Mouse (Mus musculus) neural tube, embryonic 15.5 days (tissue): Measurements from ENCODE around the gene Spag5. TPM values are rescaled to one million over a fixed set of nuclear protein-coding genes. Genes with fewer than 3 reads are reported as not detected.

Source experiments
- ATAC-seq: fragments of 200-750 bp; cut with Nextera tagmentation; 2 replicates; pipeline ENCODE4 v1.8.0; 2017; ENCODE audit warnings: mild to moderate bottlenecking, moderate TSS enrichment, moderate library complexity; ENCODE audit not compliant: low FRiP score
- H3K27ac ChIP-seq: fragments of 300-500 bp; sonication (generic); replicated peaks from 2 replicates; pipeline ENCODE4 v1.5.1; 2015; ENCODE audit warnings: mild to moderate bottlenecking, inconsistent platforms
- H3K27me3 ChIP-seq: fragments of 300-500 bp; sonication (generic); replicated peaks from 2 replicates; pipeline ENCODE4 v1.6.1; 2015; ENCODE audit warnings: inconsistent platforms
- H3K36me3 ChIP-seq: fragments of 300-500 bp; sonication (generic); 2 replicates; pipeline ENCODE4 v1.6.1; 2015; ENCODE audit warnings: inconsistent platforms
- H3K4me1 ChIP-seq: fragments of 300-500 bp; sonication (generic); 2 replicates; pipeline ENCODE4 v1.6.1; 2015; ENCODE audit warnings: inconsistent platforms
- H3K4me2 ChIP-seq: fragments of 300-500 bp; sonication (generic); 2 replicates; pipeline ENCODE4 v1.6.1; 2015; ENCODE audit warnings: inconsistent platforms, mild to moderate bottlenecking, moderate library complexity
- H3K4me3 ChIP-seq: fragments of 300-500 bp; sonication (generic); replicated peaks from 2 replicates; pipeline ENCODE4 v1.5.1; 2015; ENCODE audit warnings: mild to moderate bottlenecking, inconsistent platforms
- H3K9ac ChIP-seq: fragments of 300-500 bp; sonication (generic); replicated peaks from 2 replicates; pipeline ENCODE4 v1.6.1; 2015; ENCODE audit warnings: mild to moderate bottlenecking, inconsistent platforms
- H3K9me3 ChIP-seq: fragments of 300-500 bp; sonication (generic); replicated peaks from 2 replicates; pipeline ENCODE4 v1.6.1; 2016; ENCODE audit warnings: inconsistent platforms
- WGBS: fragments of 180-500 bp; shearing (Covaris S2); methylation state at CpG from one replicate; pipeline ENCODE4 v1.1.7; 2015; ENCODE audit warnings: mixed read lengths; 5-methylcytosine and 5-hydroxymethylcytosine counted together
- polyA plus RNA-seq: library from polyadenylated mRNA; unstranded; fragments of >200 nt; fragmentation: Nextera tagmentation; extraction: Ambion mirVana; gene quantifications from 2 replicates; pipeline ENCODE4 v1.2.1, GENCODE M21; 2015

Spag5 gene
- polyA plus RNA-seq, 1 experiment from 2014 or later: 6.5 TPM

- 56% methylated on average over 8 of the region's 8 CpGs for WGBS
- Histone ChIP-seq H3K4me1 (peaks cover 35% of the 10 kb centered on the region), H3K4me3 (peak overlapping the region; percentile 74; the same call in 1 of the 2 replicates), H3K27me3 (no peaks in the 10 kb centered on the region), H3K9ac (peak overlapping the region; percentile 27), H3K27ac (0 out of 2 replicates have a peak overlapping the region, but pooled peaks have one; percentile 29), H3K36me3 (peaks cover 29% of the 10 kb centered on the region), H3K9me3 (no peaks in the 10 kb centered on the region), H3K4me2 (peak overlapping the region; percentile 78)
- ATAC-seq: no peak
Observed at GRCm38 (mm10) chr11:78344890-78345715, 43.8 kb downstream of the Spag5 start.

GRCm38 (mm10) chr11:78345801-78346200 lies 44.5 kb downstream of the Spag5 start:
- Histone ChIP-seq H3K4me1 (peaks cover 35% of the 10 kb centered on the region), H3K9ac (peak overlapping the region; percentile 27; the same call in 1 of the 2 replicates), H3K4me2 (no peak overlapping the region), H3K36me3 (peaks cover 23% of the 10 kb centered on the region), H3K27ac (no peak overlapping the region), H3K4me3 (no peak overlapping the region), H3K27me3 (no peaks in the 10 kb centered on the region), H3K9me3 (no peaks in the 10 kb centered on the region)
- ATAC-seq: no peak
- 80% methylated on average over 7 of the region's 7 CpGs for WGBS

GRCm38 (mm10) chr11:78346326-78347069 lies 45.2 kb downstream of the Spag5 start:
- no peak overlapping the region for H3K9ac ChIP-seq
- no peak overlapping the region for H3K4me3 ChIP-seq
- WGBS: 94% methylated on average over 6 of the region's 6 CpGs
- H3K27me3 ChIP-seq: no peaks in the 10 kb centered on the region
- H3K4me2 ChIP-seq: no peak overlapping the region
- H3K27ac ChIP-seq: no peak overlapping the region
- no peaks in the 10 kb centered on the region for H3K9me3 ChIP-seq
- H3K36me3 ChIP-seq: peaks cover 16% of the 10 kb centered on the region
- ATAC-seq: no peak
- peaks cover 35% of the 10 kb centered on the region for H3K4me1 ChIP-seq

GRCm38 (mm10) chr11:78347070-78347754 lies 45.9 kb downstream of the Spag5 start:
- Histone ChIP-seq H3K36me3 (peaks cover 14% of the 10 kb centered on the region), H3K27ac (no peak overlapping the region), H3K4me3 (no peak overlapping the region), H3K9ac (no peak overlapping the region), H3K4me1 (peaks cover 35% of the 10 kb centered on the region), H3K4me2 (no peak overlapping the region), H3K27me3 (no peaks in the 10 kb centered on the region), H3K9me3 (no peaks in the 10 kb centered on the region)
- ATAC-seq: no peak
- WGBS: 87% methylated on average over 10 of the region's 10 CpGs

- 74% methylated on average over 9 of the region's 9 CpGs for WGBS
- no peak for ATAC-seq
- Histone ChIP-seq H3K27ac (no peak overlapping the region), H3K4me1 (peaks cover 32% of the 10 kb centered on the region), H3K27me3 (no peaks in the 10 kb centered on the region), H3K9ac (no peak overlapping the region), H3K36me3 (peaks cover 14% of the 10 kb centered on the region), H3K9me3 (no peaks in the 10 kb centered on the region), H3K4me2 (no peak overlapping the region), H3K4me3 (no peak overlapping the region)
Observed at GRCm38 (mm10) chr11:78347908-78348307, 46.6 kb downstream of the Spag5 start.

GRCm38 (mm10) chr11:78348474-78348873 lies 47.1 kb downstream of the Spag5 start:
- Histone ChIP-seq H3K27me3 (no peaks in the 10 kb centered on the region), H3K4me2 (no peak overlapping the region), H3K9ac (no peak overlapping the region), H3K9me3 (no peaks in the 10 kb centered on the region), H3K27ac (no peak overlapping the region), H3K4me3 (no peak overlapping the region), H3K4me1 (peaks cover 32% of the 10 kb centered on the region), H3K36me3 (peaks cover 14% of the 10 kb centered on the region)
- WGBS: 36% methylated on average over 7 of the region's 7 CpGs
- ATAC-seq: no peak

- Histone ChIP-seq H3K4me2 (no peak overlapping the region), H3K27me3 (no peaks in the 10 kb centered on the region), H3K36me3 (peaks cover 14% of the 10 kb centered on the region), H3K27ac (no peak overlapping the region), H3K4me3 (no peak overlapping the region), H3K4me1 (peaks cover 23% of the 10 kb centered on the region), H3K9ac (no peak overlapping the region), H3K9me3 (no peaks in the 10 kb centered on the region)
- WGBS: 82% methylated on average over 4 of the region's 4 CpGs
- no peak for ATAC-seq
Observed at GRCm38 (mm10) chr11:78349441-78350358, 48.4 kb downstream of the Spag5 start.

GRCm38 (mm10) chr11:78353081-78353480 lies 51.8 kb downstream of the Spag5 start:
- Histone ChIP-seq H3K9me3 (no peaks in the 10 kb centered on the region), H3K36me3 (peaks cover 14% of the 10 kb centered on the region), H3K9ac (no peak overlapping the region), H3K4me2 (no peak overlapping the region), H3K27ac (no peak overlapping the region), H3K4me1 (peaks cover 2% of the 10 kb centered on the region; the same call in 1 of the 2 replicates), H3K4me3 (no peak overlapping the region), H3K27me3 (no peaks in the 10 kb centered on the region)
- ATAC-seq: no peak
- 88% methylated on average over 1 of the region's 1 CpGs for WGBS

GRCm38 (mm10) chr11:78354905-78355304 lies 53.6 kb downstream of the Spag5 start:
- no peaks in the 10 kb centered on the region for H3K36me3 ChIP-seq
- WGBS: 91% methylated on average over 6 of the region's 6 CpGs
- H3K4me1 ChIP-seq: peaks cover 2% of the 10 kb centered on the region; the same call in 1 of the 2 replicates
- no peak overlapping the region for H3K4me3 ChIP-seq
- no peak overlapping the region for H3K27ac ChIP-seq
- H3K9ac ChIP-seq: no peak overlapping the region
- ATAC-seq: no peak
- no peaks in the 10 kb centered on the region; the same call in 1 of the 2 replicates for H3K27me3 ChIP-seq
- no peak overlapping the region for H3K4me2 ChIP-seq
- no peaks in the 10 kb centered on the region for H3K9me3 ChIP-seq

- no peak for ATAC-seq
- H3K4me3 ChIP-seq: no peak overlapping the region
- no peak overlapping the region for H3K4me2 ChIP-seq
- H3K27me3 ChIP-seq: no peaks in the 10 kb centered on the region; the same call in 1 of the 2 replicates
- no peaks in the 10 kb centered on the region for H3K9me3 ChIP-seq
- no peaks in the 10 kb centered on the region for H3K36me3 ChIP-seq
- WGBS: 35% methylated on average over 4 of the region's 4 CpGs
- H3K4me1 ChIP-seq: peaks cover 2% of the 10 kb centered on the region; the same call in 1 of the 2 replicates
- no peak overlapping the region for H3K9ac ChIP-seq
- no peak overlapping the region for H3K27ac ChIP-seq
Observed at GRCm38 (mm10) chr11:78355471-78356238, 54.3 kb downstream of the Spag5 start.
